Mouse (Mus musculus) embryonic facial prominence, embryonic 14.5 days (tissue): ENCODE results near the gene Cd24a. TPM values are rescaled to one million over a fixed set of nuclear protein-coding genes. Genes with fewer than 3 reads are reported as not detected.

Source experiments
- ATAC-seq: fragments of 200-750 bp; cut with Nextera tagmentation; 2 replicates; pipeline ENCODE4 v1.8.0; 2017; ENCODE audit warnings: low read depth, moderate number of reproducible peaks, moderate TSS enrichment
- DNase-seq: peaks from one replicate; pipeline ENCODE4 v3.0.0-alpha.2; 2015; ENCODE audit warnings: low spot score
- H3K27ac ChIP-seq: fragments of 300-500 bp; sonication (generic); replicated peaks from 2 replicates; pipeline ENCODE4 v1.5.1; 2014; ENCODE audit warnings: low read depth, mild to moderate bottlenecking, low read length, moderate library complexity
- H3K27me3 ChIP-seq: fragments of 300-500 bp; sonication (generic); replicated peaks from 2 replicates; pipeline ENCODE4 v1.6.1; 2014; ENCODE audit warnings: low read length; ENCODE audit not compliant: control insufficient read depth, insufficient read depth
- H3K36me3 ChIP-seq: fragments of 300-500 bp; sonication (generic); 2 replicates; pipeline ENCODE4 v1.6.1; 2014; ENCODE audit warnings: low read length, mixed read lengths; ENCODE audit not compliant: control insufficient read depth, insufficient read depth
- H3K4me1 ChIP-seq: fragments of 300-500 bp; sonication (generic); 2 replicates; pipeline ENCODE4 v1.6.1; 2014; ENCODE audit warnings: antibody characterized with exemption, low read length; ENCODE audit not compliant: control insufficient read depth, insufficient read depth
- H3K4me2 ChIP-seq: fragments of 300-500 bp; sonication (generic); 2 replicates; pipeline ENCODE4 v1.6.1; 2014; ENCODE audit warnings: low read depth, mild to moderate bottlenecking, low read length, moderate library complexity, mixed read lengths
- H3K4me3 ChIP-seq: fragments of 300-500 bp; sonication (generic); 2 replicates; pipeline ENCODE4 v1.5.1; 2014; ENCODE audit warnings: low read depth, mild to moderate bottlenecking, low read length
- H3K9ac ChIP-seq: fragments of 300-500 bp; sonication (generic); 2 replicates; pipeline ENCODE4 v1.6.1; 2014; ENCODE audit warnings: low read depth, mild to moderate bottlenecking, low read length, moderate library complexity, mixed read lengths
- H3K9me3 ChIP-seq: fragments of 300-500 bp; sonication (generic); 2 replicates; pipeline ENCODE4 v1.6.1; 2016; ENCODE audit warnings: low read length; ENCODE audit not compliant: control insufficient read depth
- WGBS: fragments of 180-500 bp; shearing (Covaris S2); extraction: QIAGEN DNeasy Blood & Tissue Kit; methylation state at CpG from one replicate; pipeline ENCODE4 v1.1.7; 2014; 5-methylcytosine and 5-hydroxymethylcytosine counted together
- polyA plus RNA-seq: library from polyadenylated mRNA; unstranded; fragments of >200 nt; fragmentation: Nextera tagmentation; extraction: Ambion mirVana; gene quantifications from 2 replicates; pipeline ENCODE4 v1.2.1, GENCODE M21; 2014

Cd24a gene
- polyA plus RNA-seq, 1 experiment from 2014 or later, result 194 TPM

DNA sequence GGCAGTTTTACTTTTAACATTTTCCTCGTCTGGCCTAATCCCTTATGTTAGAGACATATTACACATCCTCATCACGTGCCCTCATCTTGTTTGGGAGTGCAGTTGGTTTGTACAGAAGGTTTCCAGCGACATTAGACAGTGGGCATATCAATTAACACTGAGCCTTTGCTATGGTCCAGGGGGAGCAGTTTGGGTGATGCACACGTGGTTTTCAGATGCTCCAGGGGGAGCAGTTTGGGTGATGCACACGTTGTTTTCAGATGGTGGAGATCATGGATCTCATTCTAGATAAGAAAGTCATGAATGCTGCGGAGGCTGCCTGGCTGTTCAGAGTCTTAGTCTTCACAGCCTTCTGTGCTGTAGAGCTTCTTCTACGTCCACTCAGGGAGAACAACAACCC is 27.8 kb downstream of the Cd24a start:
- no peaks in the 10 kb centered on the region for H3K9me3 ChIP-seq
- no peaks in the 10 kb centered on the region for H3K36me3 ChIP-seq
- H3K27me3 ChIP-seq, result no peaks in the 10 kb centered on the region
- no peak overlapping the region for H3K9ac ChIP-seq
- 67% methylated on average over 7 of the region's 7 CpGs for WGBS
- no peak overlapping the region for H3K27ac ChIP-seq
- no peak for ATAC-seq
- H3K4me2 ChIP-seq, result no peak overlapping the region
- H3K4me3 ChIP-seq, result no peak overlapping the region
- DNase-seq, result no peak
- peaks cover 16% of the 10 kb centered on the region for H3K4me1 ChIP-seq

GRCm38 (mm10) chr10:43609507-43609906 is 31.4 kb downstream of the Cd24a start:
- no peaks in the 10 kb centered on the region for H3K9me3 ChIP-seq
- H3K4me3 ChIP-seq, result no peak overlapping the region
- no peaks in the 10 kb centered on the region for H3K36me3 ChIP-seq
- H3K4me1 ChIP-seq, result no peaks in the 10 kb centered on the region
- no peaks in the 10 kb centered on the region for H3K27me3 ChIP-seq
- no peak overlapping the region for H3K27ac ChIP-seq
- WGBS, result 79% methylated on average over 5 of the region's 5 CpGs
- DNase-seq (no peak), ATAC-seq (no peak)
- H3K4me2 ChIP-seq, result no peak overlapping the region
- H3K9ac ChIP-seq, result no peak overlapping the region

DNA sequence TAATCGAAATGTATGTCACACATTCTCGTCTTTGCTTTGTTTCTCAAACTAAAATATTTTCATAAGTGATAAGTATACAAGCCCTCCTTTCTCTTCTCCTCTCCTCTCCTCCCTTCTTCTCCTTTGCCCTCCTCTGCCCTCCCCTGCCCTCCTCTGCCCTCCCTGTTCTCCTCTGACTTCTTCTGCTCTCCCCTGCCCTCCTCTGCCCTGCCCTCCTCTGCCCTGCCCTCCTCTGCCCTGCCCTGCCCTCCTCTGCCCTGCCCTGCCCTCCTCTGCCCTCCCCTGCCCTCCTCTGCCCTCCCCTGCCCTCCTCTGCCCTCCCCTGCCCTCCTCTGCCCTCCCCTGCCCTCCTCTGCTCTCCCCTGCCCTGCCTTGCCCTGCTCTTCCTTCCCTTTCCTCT is 31.9 kb downstream of the Cd24a start:
- Histone ChIP-seq H3K36me3 (no peaks in the 10 kb centered on the region), H3K9ac (no peak overlapping the region), H3K27ac (no peak overlapping the region), H3K4me3 (no peak overlapping the region), H3K4me2 (no peak overlapping the region), H3K27me3 (no peaks in the 10 kb centered on the region), H3K4me1 (no peaks in the 10 kb centered on the region), H3K9me3 (no peaks in the 10 kb centered on the region)
- WGBS, result 85% methylated on average over 2 of the region's 2 CpGs
- ATAC-seq (no peak), DNase-seq (no peak)

- Histone ChIP-seq H3K27me3 (no peaks in the 10 kb centered on the region), H3K4me3 (no peak overlapping the region), H3K4me2 (no peak overlapping the region), H3K4me1 (no peaks in the 10 kb centered on the region), H3K9ac (no peak overlapping the region), H3K36me3 (no peaks in the 10 kb centered on the region), H3K9me3 (no peaks in the 10 kb centered on the region), H3K27ac (no peak overlapping the region)
- DNase-seq (no peak), ATAC-seq (no peak)
Measured at GRCm38 (mm10) chr10:43611081-43611480, 33.0 kb downstream of the Cd24a start.

DNA sequence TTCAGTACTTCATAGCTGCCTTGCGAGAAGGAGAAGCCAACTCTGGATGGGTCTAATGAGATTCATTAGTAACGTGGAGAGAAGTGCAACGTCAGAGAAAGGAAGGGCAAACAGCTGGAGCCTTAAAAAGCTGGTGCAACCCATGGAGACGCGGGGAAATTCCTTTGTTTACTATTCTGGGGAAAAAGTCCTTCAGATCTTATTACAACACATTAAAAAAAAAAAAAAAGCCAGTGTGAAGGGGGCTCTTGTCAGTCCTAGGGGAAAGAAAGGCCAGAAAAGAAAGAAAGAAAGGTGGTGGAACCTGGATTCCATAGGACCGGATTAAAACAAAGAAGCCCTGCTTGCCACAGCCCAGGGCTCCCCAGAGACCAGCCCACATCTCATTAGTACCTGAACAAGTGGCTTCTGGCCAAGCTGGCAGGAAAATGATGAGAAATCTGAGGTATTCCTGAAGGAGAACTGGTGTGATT is 41.0 kb downstream of the Cd24a start:
- no peak overlapping the region for H3K27ac ChIP-seq
- peak; percentile 72 for ATAC-seq
- H3K9me3 ChIP-seq, result no peaks in the 10 kb centered on the region
- H3K36me3 ChIP-seq, result no peaks in the 10 kb centered on the region
- 2% methylated on average over 6 of the region's 6 CpGs for WGBS
- peak; percentile 75 for DNase-seq
- H3K4me1 ChIP-seq, result peaks cover 13% of the 10 kb centered on the region
- H3K4me2 ChIP-seq, result peak overlapping the region; percentile 30
- no peak overlapping the region for H3K9ac ChIP-seq
- no peak overlapping the region for H3K4me3 ChIP-seq
- no peaks in the 10 kb centered on the region for H3K27me3 ChIP-seq

DNA sequence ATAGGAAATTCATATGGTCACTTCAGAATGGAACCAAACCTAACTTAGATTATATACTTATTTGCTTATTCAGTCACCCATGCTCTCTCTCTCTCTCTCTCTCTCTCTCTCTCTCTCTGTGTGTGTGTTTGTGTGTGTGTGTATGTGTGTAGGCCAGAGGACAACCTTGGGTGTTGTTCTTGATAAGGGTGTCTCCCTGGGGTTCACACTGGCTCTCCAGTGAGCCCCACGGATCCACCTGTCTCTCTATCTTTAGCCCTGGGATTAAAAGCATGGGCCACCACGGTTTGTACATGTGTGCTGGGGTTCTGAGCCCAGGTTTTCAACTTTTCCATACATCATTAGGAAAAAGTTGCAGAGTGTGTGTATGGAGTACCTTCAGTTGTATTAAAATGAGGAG is 41.9 kb downstream of the Cd24a start:
- no peaks in the 10 kb centered on the region for H3K36me3 ChIP-seq
- no peak overlapping the region for H3K9ac ChIP-seq
- H3K4me2 ChIP-seq, result no peak overlapping the region
- H3K9me3 ChIP-seq, result no peaks in the 10 kb centered on the region
- peaks cover 13% of the 10 kb centered on the region for H3K4me1 ChIP-seq
- no peak overlapping the region for H3K27ac ChIP-seq
- ATAC-seq (no peak), DNase-seq (no peak)
- 62% methylated on average over 2 of the region's 2 CpGs for WGBS
- no peak overlapping the region for H3K4me3 ChIP-seq
- no peaks in the 10 kb centered on the region for H3K27me3 ChIP-seq

DNA sequence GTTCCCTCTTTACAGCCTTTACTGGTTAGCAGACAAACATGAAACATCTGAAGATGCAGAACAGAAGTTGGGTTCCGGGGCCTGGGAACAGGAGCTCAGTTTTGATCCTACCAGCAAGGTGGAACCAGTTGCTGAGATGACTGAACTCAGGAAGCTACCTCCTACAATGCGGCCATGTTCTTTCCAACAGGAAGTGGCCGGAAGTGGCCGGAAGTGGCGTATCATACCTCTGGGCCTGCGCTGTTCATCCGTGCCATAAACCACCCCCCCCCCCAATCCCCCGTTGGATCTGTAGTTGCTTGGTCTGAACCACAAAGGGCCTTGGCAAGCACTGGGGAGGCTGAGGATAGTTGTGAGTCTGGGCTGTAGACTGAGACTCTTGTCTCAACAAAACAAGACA is 45.4 kb downstream of the Cd24a start:
- no peak for ATAC-seq
- Histone ChIP-seq H3K9ac (no peak overlapping the region), H3K27ac (no peak overlapping the region), H3K36me3 (no peaks in the 10 kb centered on the region), H3K9me3 (no peaks in the 10 kb centered on the region), H3K4me3 (no peak overlapping the region), H3K4me2 (no peak overlapping the region), H3K4me1 (peaks cover 13% of the 10 kb centered on the region), H3K27me3 (no peaks in the 10 kb centered on the region)
- no peak for DNase-seq
- 95% methylated on average over 8 of the region's 8 CpGs for WGBS

DNA sequence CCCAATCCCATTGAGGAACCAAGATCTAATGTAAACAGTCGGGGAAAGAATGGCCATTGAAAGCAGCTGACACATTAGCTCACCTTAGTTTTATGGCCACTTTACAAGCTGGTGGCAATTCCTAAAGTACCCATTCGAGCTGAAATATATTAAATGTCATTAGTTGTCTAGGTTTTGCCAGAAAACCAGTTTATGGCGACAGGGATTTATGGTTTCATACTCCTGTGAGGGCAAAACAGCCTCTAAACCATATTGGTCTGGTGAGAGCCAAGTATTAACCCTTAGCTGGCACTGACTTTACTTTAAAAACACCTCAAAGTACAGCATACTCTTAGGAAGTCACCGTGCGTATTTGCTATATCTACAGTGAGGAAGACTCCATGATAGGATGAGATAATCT is 46.3 kb downstream of the Cd24a start:
- Histone ChIP-seq H3K9me3 (no peaks in the 10 kb centered on the region), H3K36me3 (no peaks in the 10 kb centered on the region), H3K4me1 (peaks cover 7% of the 10 kb centered on the region), H3K27me3 (no peaks in the 10 kb centered on the region), H3K4me3 (no peak overlapping the region), H3K27ac (no peak overlapping the region), H3K4me2 (no peak overlapping the region), H3K9ac (no peak overlapping the region)
- DNase-seq, result no peak
- WGBS, result 75% methylated on average over 5 of the region's 5 CpGs
- ATAC-seq, result no peak

GRCm38 (mm10) chr10:43624791-43625398 is 46.8 kb downstream of the Cd24a start:
- WGBS, result 61% methylated on average over 2 of the region's 2 CpGs

More at GRCm38 (mm10) chr10:43624791-43625398, 46.8 kb downstream of the Cd24a start:
- Histone ChIP-seq H3K9ac (no peak overlapping the region), H3K27ac (no peak overlapping the region), H3K4me3 (no peak overlapping the region), H3K9me3 (no peaks in the 10 kb centered on the region), H3K4me2 (no peak overlapping the region), H3K27me3 (no peaks in the 10 kb centered on the region), H3K36me3 (no peaks in the 10 kb centered on the region), H3K4me1 (peaks cover 4% of the 10 kb centered on the region)
- ATAC-seq, result no peak
- no peak for DNase-seq
